Mouse (Mus musculus) hindbrain, embryonic 12.5 days (tissue): Measurements from ENCODE around the gene Stat1. TPM values are rescaled to one million over a fixed set of nuclear protein-coding genes. Genes with fewer than 3 reads are reported as not detected.

Experiments
- ATAC-seq: fragments of 200-750 bp; cut with Nextera tagmentation; 2 replicates; pipeline ENCODE4 v1.8.0; 2017; ENCODE audit warnings: moderate TSS enrichment; ENCODE audit not compliant: low FRiP score
- H3K27ac ChIP-seq: fragments of 300-500 bp; sonication (generic); 2 replicates; pipeline ENCODE4 v1.5.1; 2016; ENCODE audit warnings: mild to moderate bottlenecking
- H3K27me3 ChIP-seq: fragments of 300-500 bp; sonication (generic); 2 replicates; pipeline ENCODE4 v1.6.1; 2016; ENCODE audit warnings: mild to moderate bottlenecking
- H3K36me3 ChIP-seq: fragments of 300-500 bp; sonication (generic); 2 replicates; pipeline ENCODE4 v1.6.1; 2016; ENCODE audit warnings: mild to moderate bottlenecking
- H3K4me1 ChIP-seq: fragments of 300-500 bp; sonication (generic); 2 replicates; pipeline ENCODE4 v1.6.1; 2016
- H3K4me2 ChIP-seq: fragments of 300-500 bp; sonication (generic); replicated peaks from 2 replicates; pipeline ENCODE4 v1.6.1; 2016; ENCODE audit warnings: mild to moderate bottlenecking
- H3K4me3 ChIP-seq: fragments of 300-500 bp; sonication (generic); 2 replicates; pipeline ENCODE4 v1.5.1; 2016; ENCODE audit warnings: mild to moderate bottlenecking
- H3K9ac ChIP-seq: fragments of 300-500 bp; sonication (generic); 2 replicates; pipeline ENCODE4 v1.6.1; 2016; ENCODE audit warnings: mild to moderate bottlenecking, moderate library complexity
- H3K9me3 ChIP-seq: fragments of 300-500 bp; sonication (generic); replicated peaks from 2 replicates; pipeline ENCODE4 v1.6.1; 2016; ENCODE audit warnings: mild to moderate bottlenecking
- WGBS: fragments of 180-500 bp; shearing (Covaris S2); methylation state at CpG from one replicate; pipeline ENCODE4 v1.1.7; 2016; 5-methylcytosine and 5-hydroxymethylcytosine counted together
- polyA plus RNA-seq: library from polyadenylated mRNA; unstranded; fragments of >200 nt; fragmentation: Nextera tagmentation; extraction: Ambion mirVana; gene quantifications from 2 replicates; pipeline ENCODE4 v1.2.1, GENCODE M21; 2016

Gene Stat1
- 17.9 and 19.2 TPM in 2 replicates for polyA plus RNA-seq

DNA sequence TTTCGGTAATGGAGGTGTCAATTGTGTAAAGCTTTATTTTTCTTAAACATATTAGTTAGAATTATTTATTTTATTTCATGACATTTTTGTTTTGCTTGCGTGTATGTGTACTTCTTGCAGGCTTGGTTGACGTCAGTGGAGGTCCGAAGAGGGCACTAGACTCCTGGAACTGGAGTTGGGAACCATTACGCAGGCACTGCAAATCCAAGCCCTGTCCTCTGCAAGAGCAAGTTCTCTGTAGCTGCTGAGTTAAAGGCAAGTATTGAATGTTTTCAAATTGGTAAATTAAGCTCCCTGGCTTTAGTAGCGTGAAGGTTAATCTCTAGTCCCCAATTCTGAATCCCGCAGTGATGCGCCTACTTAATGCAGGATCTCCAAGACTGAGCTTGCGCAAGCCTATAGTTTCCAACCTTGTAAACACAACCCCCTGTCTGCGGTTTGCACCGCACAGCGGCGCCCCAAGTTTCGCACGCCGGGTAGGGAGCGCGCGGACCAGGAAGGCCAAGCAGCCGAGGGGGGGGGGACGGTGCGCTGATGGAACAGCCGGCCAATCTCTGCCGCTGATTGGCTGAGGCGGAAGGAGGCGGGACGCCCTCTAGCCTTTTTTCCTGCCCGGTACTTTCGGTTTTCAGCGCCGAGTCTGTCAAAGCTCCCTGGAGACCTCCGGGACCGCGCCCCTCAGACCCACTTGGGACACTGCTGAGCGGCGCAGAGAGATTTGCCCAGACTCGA, at the start of gene Stat1:
Gene Stat1, plus strand, starts transcription at position 581 of the 732 bp plus-strand sequence.
- H3K27ac ChIP-seq = 0 out of 2 replicates have a peak within 1 kb of the TSS, but pooled peaks have one; percentile 56
- H3K9me3 ChIP-seq = no peaks in the 10 kb centered on the region
- H3K4me3 ChIP-seq = peak within 1 kb of the TSS; percentile 87
- peak; percentile 96 for ATAC-seq
- H3K27me3 ChIP-seq = no peaks in the 10 kb centered on the region
- WGBS = 5% methylated on average over 37 of the region's 37 CpGs
- H3K9ac ChIP-seq = peak within 1 kb of the TSS; percentile 85
- peak within 1 kb of the TSS; percentile 92 for H3K4me2 ChIP-seq
- H3K4me1 ChIP-seq = peaks cover 6% of the 10 kb centered on the region; the same call in 1 of the 2 replicates
- peaks cover 3% of the 10 kb centered on the region; the same call in 1 of the 2 replicates for H3K36me3 ChIP-seq

DNA sequence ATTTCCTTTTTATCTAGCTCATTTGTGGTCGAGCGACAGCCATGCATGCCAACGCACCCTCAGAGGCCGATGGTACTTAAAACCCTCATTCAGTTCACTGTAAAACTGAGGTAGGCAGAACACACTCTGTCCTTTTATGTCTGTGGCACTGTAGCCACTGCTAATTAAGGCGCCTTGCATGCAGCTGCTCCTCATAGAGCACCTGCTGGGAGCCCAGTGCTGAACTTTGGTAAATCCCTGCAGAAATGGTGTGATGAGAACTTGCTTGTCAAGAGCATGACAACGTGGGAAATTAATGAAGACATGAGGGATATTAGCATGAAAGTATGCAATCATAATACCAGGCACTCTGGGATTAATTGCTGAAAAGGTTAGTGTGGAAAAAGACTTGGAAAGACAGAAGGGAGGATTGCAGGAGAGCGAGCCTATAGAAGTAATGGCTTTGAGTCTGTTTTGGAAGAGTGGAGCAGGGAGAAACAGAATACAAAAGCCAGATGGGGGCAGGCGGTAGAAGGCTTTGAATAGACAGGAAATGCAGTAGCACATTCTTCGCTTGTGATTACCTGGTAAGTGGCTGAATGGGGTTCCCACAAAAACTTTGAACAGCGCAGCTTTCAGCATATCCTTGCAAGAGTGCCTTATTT, 39.4 kb upstream of the Stat1 start:
- H3K4me3 ChIP-seq = no peak overlapping the region
- 8% methylated on average over 10 of the region's 10 CpGs for WGBS
- H3K9ac ChIP-seq = no peak overlapping the region
- peak overlapping the region; percentile 15; the same call in 1 of the 2 replicates for H3K4me2 ChIP-seq
- peak; percentile 89 for ATAC-seq
- H3K27ac ChIP-seq = no peak overlapping the region
- no peaks in the 10 kb centered on the region for H3K36me3 ChIP-seq
- H3K27me3 ChIP-seq = no peaks in the 10 kb centered on the region
- H3K9me3 ChIP-seq = no peaks in the 10 kb centered on the region
- H3K4me1 ChIP-seq = peaks cover 15% of the 10 kb centered on the region

DNA sequence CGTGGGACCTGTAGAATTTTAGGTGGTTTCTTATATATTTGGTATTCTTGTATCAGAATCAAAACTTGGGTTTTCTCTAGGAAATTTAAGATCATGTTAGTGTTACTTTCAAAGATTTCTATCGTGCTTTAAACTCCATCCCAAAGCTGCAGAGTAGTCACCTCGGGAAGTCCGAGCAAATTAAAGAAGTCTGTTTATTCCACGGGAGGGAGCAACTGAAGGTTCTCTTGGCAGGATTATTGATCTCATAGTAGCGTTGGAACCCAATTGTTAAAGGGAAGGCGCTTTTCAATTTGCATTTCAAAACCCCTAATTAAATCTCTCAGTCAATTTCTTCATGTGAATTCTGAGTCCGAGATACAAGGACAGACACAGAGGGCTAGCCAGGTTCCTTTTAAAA, 38.9 kb upstream of the Stat1 start:
- Histone ChIP-seq H3K27me3 (no peaks in the 10 kb centered on the region), H3K4me2 (peak overlapping the region; percentile 15; the same call in 1 of the 2 replicates), H3K4me3 (no peak overlapping the region), H3K36me3 (no peaks in the 10 kb centered on the region), H3K27ac (no peak overlapping the region), H3K9ac (no peak overlapping the region), H3K9me3 (no peaks in the 10 kb centered on the region), H3K4me1 (peaks cover 15% of the 10 kb centered on the region)
- ATAC-seq = no peak
- WGBS = 7% methylated on average over 8 of the region's 8 CpGs

DNA sequence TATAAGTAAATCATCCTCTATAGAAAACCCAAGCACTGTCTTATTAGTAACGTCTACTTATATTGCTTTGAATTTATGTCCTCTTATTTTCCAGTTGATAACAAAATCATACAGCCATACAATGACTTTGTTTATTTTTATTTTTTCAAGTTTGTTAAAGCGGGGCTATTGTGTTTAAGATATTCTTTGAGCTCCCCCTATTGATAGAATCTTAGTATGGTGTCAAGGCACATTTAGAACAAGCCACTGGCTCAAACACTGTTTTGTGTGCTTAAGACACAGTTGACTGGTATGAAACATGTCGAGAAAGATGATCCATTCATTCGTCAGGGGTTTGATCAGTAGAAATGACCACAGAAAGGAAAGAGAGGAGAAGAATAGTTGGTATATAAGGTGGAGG, 33.0 kb upstream of the Stat1 start:
- Histone ChIP-seq H3K4me2 (no peak overlapping the region), H3K9me3 (no peaks in the 10 kb centered on the region), H3K27ac (no peak overlapping the region), H3K4me1 (no peaks in the 10 kb centered on the region), H3K27me3 (no peaks in the 10 kb centered on the region), H3K9ac (no peak overlapping the region), H3K4me3 (no peak overlapping the region), H3K36me3 (no peaks in the 10 kb centered on the region)
- 47% methylated on average over 4 of the region's 4 CpGs for WGBS
- no peak for ATAC-seq

DNA sequence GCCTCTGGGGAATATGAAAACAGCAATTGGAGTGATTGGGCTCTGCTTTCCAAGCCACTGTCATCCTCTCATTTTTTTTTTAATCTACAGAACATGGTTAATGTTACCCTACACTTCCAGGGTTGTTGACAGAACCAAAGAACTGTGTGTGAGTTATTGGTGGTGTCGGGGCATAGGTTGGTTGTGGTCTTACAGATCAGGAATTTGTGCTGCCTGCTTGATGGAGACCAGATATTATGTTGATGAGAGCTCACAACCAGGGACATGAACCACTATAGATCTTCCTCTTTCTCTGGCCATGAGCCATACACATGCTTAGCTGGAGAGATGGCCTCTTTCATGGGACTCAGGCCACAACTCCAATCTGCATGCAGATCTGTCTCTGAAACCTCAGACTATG, 32.1 kb upstream of the Stat1 start:
- no peaks in the 10 kb centered on the region for H3K4me1 ChIP-seq
- H3K27ac ChIP-seq = no peak overlapping the region
- 82% methylated on average over 1 of the region's 1 CpGs for WGBS
- H3K9ac ChIP-seq = no peak overlapping the region
- H3K9me3 ChIP-seq = no peaks in the 10 kb centered on the region
- no peak overlapping the region for H3K4me2 ChIP-seq
- H3K27me3 ChIP-seq = no peaks in the 10 kb centered on the region
- H3K4me3 ChIP-seq = no peak overlapping the region
- ATAC-seq = no peak
- H3K36me3 ChIP-seq = no peaks in the 10 kb centered on the region

DNA sequence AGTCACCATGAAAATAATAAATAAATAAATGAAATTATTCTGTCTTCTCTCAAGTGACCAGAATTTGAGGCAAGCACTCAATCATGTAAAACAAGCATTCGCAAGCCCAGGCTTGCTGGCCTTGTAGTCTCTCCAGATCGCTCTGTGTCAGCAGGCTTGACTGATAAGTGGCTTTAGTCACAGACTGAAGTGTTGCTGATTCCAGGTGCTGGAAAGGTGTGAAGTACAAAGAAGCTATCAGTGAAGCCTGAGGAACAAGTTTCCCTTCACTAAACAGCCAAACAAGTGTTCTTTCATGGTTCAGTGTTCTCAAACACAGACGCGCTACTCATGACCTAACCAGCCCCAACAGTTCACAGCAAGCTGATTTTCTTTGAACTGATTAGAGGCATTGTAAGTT, 30.6 kb upstream of the Stat1 start:
- no peak overlapping the region for H3K9ac ChIP-seq
- 67% methylated on average over 4 of the region's 4 CpGs for WGBS

DNA sequence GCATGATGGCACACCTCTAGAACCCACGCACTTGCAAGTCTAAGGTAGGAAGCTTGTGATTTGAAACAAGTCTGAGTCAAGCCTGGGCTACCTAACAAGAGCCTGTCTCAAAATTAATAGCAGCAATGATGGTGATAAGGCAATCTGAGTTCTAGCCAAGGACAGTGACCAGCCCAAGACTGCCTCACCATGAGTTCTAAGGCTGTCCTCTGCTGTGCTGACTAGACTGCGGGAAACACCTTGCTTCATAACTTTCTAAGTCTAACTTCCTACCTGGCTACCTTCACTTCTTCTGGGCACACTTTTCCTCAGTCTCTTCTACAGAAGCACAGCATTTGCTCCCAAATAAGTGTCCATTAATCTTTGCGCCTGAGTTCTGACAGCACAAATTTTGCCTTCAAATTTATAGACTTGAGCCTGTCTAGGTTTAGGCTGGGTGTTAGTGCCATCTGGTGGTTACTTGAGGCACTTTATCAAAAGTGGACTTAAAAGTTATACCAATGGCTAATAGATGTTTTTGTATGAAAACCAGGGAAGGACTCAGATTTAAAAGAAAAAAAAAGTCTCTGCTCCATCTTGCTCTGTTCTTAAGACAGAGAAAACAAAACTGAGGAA, 20.5 kb upstream of the Stat1 start:
- H3K27ac ChIP-seq = no peak overlapping the region
- no peaks in the 10 kb centered on the region for H3K36me3 ChIP-seq
- WGBS = 83% methylated on average over 3 of the region's 3 CpGs
- no peak for ATAC-seq
- no peaks in the 10 kb centered on the region for H3K9me3 ChIP-seq
- H3K27me3 ChIP-seq = no peaks in the 10 kb centered on the region
- no peak overlapping the region for H3K4me3 ChIP-seq
- no peak overlapping the region for H3K4me2 ChIP-seq
- no peak overlapping the region for H3K9ac ChIP-seq
- H3K4me1 ChIP-seq = no peaks in the 10 kb centered on the region

More for the DNA sequence above, 30.6 kb upstream of the Stat1 start:
- no peaks in the 10 kb centered on the region for H3K27me3 ChIP-seq
- ATAC-seq = no peak
- no peak overlapping the region for H3K27ac ChIP-seq
- H3K4me2 ChIP-seq = no peak overlapping the region
- no peaks in the 10 kb centered on the region for H3K36me3 ChIP-seq
- no peak overlapping the region for H3K4me3 ChIP-seq
- no peaks in the 10 kb centered on the region for H3K4me1 ChIP-seq
- H3K9me3 ChIP-seq = no peaks in the 10 kb centered on the region

DNA sequence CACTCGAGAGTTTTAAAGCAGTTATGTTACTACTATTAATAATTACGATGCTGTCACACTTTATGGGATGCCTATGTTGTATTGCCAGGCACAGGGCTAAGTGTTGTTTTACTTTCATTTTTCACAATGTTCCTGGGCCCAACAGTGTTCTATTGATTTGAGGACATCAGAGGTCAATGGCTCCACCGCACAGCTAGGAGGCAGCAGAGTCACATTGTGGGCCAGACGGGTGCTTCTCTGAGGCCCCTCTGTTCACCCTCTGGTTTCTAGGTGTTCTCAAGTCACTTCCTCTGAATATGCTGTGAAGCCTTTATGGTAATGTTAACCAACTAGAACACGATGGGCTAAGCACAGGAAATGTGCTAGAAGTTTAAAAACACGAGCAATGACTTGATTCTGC, 18.7 kb upstream of the Stat1 start:
- H3K9me3 ChIP-seq = no peaks in the 10 kb centered on the region
- H3K9ac ChIP-seq = no peak overlapping the region
- H3K36me3 ChIP-seq = no peaks in the 10 kb centered on the region
- no peak for ATAC-seq
- H3K4me2 ChIP-seq = no peak overlapping the region
- no peak overlapping the region for H3K27ac ChIP-seq
- WGBS = 73% methylated on average over 6 of the region's 6 CpGs
- H3K4me1 ChIP-seq = no peaks in the 10 kb centered on the region
- no peak overlapping the region for H3K4me3 ChIP-seq
- no peaks in the 10 kb centered on the region for H3K27me3 ChIP-seq

DNA sequence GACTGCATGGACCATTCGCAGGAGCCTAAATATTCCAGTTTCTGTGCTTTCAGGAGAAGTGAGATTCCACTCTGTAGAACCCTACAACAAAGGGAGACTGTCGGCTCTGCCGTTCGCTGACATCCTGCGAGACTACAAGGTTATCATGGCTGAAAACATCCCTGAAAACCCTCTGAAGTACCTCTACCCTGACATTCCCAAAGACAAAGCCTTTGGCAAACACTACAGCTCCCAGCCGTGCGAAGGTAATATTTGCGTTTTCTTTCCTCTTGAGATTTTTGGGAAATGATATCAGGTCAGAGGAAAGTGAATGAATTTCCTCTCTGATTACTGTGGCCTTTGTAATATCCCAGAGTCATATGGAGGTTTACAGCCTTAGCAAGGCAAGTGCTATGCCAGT, 16.4 kb upstream of the Stat1 start:
- ATAC-seq = no peak
- no peaks in the 10 kb centered on the region for H3K4me1 ChIP-seq
- no peaks in the 10 kb centered on the region for H3K9me3 ChIP-seq
- WGBS = 91% methylated on average over 8 of the region's 8 CpGs
- no peak overlapping the region for H3K4me2 ChIP-seq
- H3K27ac ChIP-seq = no peak overlapping the region
- no peaks in the 10 kb centered on the region for H3K36me3 ChIP-seq
- no peak overlapping the region for H3K4me3 ChIP-seq
- H3K27me3 ChIP-seq = no peaks in the 10 kb centered on the region
- no peak overlapping the region for H3K9ac ChIP-seq

DNA sequence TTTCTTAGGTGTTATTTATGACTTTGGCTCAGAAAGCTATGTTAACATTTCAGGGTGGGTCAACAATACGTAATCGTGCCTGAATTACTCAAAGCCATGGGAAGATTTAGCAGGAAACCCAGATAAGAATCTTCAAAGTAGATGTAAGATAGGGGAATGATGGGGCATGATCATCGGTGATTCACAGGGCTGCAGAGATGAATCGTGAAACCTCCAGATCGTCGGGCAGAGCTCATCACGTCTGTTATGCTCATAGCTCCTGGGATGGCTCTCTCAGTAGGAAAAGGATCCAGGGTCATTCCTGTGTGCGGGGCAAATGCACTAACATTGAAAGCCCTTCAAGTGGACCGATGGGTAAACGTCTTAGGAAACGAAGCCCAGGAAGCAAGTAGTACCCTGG, 12.0 kb upstream of the Stat1 start:
- Histone ChIP-seq H3K27ac (no peak overlapping the region), H3K27me3 (no peaks in the 10 kb centered on the region), H3K36me3 (no peaks in the 10 kb centered on the region), H3K4me1 (no peaks in the 10 kb centered on the region), H3K4me3 (no peak overlapping the region), H3K9ac (no peak overlapping the region), H3K9me3 (no peaks in the 10 kb centered on the region), H3K4me2 (no peak overlapping the region)
- WGBS = 89% methylated on average over 11 of the region's 11 CpGs
- no peak for ATAC-seq

DNA sequence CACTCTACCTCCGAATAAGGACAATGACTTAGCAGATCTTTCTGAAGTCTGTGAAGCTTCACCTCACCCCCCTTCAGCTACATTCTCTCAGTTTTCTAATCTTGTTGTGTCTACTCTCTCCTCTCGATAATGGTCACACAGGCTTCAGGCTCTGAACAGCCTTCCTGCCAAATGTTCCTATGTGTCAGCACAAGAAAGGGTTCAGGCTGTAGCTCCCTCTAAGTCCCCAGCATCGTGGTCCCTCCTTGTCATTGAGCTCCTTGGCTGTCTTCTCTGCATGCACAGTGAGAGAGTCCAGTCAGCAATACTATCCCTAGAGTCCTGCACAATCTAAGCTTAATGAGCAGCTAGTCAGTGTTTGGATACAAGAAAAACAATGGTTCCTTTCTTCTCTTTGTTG, 8.0 kb upstream of the Stat1 start:
- no peak overlapping the region for H3K9ac ChIP-seq
- no peaks in the 10 kb centered on the region for H3K36me3 ChIP-seq
- H3K4me3 ChIP-seq = no peak overlapping the region
- no peak overlapping the region for H3K4me2 ChIP-seq
- no peaks in the 10 kb centered on the region for H3K27me3 ChIP-seq
- H3K4me1 ChIP-seq = peaks cover 5% of the 10 kb centered on the region
- no peaks in the 10 kb centered on the region for H3K9me3 ChIP-seq
- WGBS = 68% methylated on average over 3 of the region's 3 CpGs
- H3K27ac ChIP-seq = no peak overlapping the region
- ATAC-seq = no peak

DNA sequence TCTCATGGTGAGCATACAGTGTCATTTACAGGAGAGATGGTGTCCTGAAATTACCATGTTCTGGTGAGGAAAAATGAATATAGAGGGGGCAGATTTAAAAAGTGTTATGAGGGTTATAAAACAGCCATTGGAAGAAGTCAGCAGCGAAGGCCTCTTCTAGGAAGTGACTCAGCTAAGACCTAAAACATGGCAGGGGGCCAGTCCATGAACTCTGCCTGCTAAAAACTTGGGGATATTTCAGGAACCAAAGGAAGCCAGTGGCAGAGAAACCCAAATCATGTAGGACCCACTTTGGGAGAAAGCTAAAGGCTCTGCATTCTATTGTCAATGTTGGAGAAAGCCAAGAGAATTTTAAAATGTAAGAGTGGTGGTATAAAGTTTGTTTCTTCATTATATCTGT, 6.9 kb upstream of the Stat1 start:
- Histone ChIP-seq H3K27ac (no peak overlapping the region), H3K9ac (no peak overlapping the region), H3K27me3 (no peaks in the 10 kb centered on the region), H3K4me2 (no peak overlapping the region), H3K4me1 (peaks cover 5% of the 10 kb centered on the region), H3K36me3 (no peaks in the 10 kb centered on the region), H3K9me3 (no peaks in the 10 kb centered on the region), H3K4me3 (no peak overlapping the region)
- 88% methylated on average over 1 of the region's 1 CpGs for WGBS
- ATAC-seq = no peak
